Mouse (Mus musculus) urinary bladder, adult 2 months (tissue): ENCODE measurements around the gene Asphd1. TPM values are rescaled to one million over a fixed set of nuclear protein-coding genes. Genes with fewer than 3 reads are reported as not detected.
"Not testable (repeated sequence)": the region's sequence is repeated elsewhere in the genome, so short reads cannot be mapped to it uniquely, and the experiment has no call there.

Experiments
- DNase-seq: peaks from one replicate; pipeline ENCODE4 v3.0.0; 2022; ENCODE audit warnings: low spot score
- polyA plus RNA-seq: library from polyadenylated mRNA; depleted of rRNA; stranded (reverse); fragments of >200 nt; gene quantifications from 2 replicates; pipeline ENCODE4 v1.2.3, GENCODE M21; 2012

Asphd1 gene
- polyA plus RNA-seq, 1 experiment: not detected

GRCm38 (mm10) chr7:126950647-126951615 is 1.5 kb upstream of the Asphd1 start:
- DNase-seq: no peak

- peak; percentile 72 for DNase-seq
Observed at GRCm38 (mm10) chr7:126949793-126950646, 638 bp upstream of the Asphd1 start, which contains the start of gene Sez6l2. Gene Sez6l2, plus strand, starts transcription at chr7:126950563.

DNA sequence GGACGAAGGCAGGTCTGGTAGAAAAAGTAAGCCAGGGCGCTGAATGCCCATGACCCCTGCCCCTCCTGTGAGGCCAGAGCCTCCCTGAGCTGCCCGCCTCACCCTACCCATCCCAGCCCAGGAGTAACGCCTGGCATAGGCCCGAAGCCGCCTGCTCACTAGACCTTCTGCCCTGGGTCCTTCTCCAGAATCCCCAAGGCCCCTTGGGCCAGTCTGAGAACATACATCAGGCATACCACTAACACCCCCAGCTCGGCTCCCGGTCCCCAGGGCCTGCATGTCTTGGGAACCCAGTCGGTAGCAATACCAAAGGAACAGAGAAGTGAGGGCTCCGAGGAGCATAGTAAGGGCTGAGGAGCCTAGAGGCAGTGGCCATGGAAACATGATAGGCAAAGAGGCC is 756 bp downstream of the Asphd1 start:
- DNase-seq: no peak

- no peak for DNase-seq
Observed at GRCm38 (mm10) chr7:126946530-126946929, 2.9 kb downstream of the Asphd1 start.

DNA sequence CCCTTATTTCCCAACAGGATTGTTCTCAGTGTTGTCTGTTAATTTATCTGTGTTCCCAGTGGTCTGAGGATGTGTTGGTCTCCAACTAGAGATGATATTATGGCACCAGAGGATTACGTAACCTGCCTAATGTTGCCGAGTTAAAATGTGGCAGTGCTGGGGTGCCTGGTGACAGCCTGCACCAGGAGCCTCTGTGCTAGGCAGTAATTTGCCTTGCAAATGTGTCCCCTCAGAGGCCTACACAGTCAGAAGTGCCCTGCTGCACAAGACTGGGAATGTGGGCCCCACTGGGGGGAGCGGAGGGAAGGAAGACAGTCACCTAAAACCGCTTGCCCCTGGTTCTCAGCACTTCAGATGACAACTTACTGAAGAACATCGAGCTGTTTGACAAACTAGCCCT is 7.6 kb downstream of the Asphd1 start:
- no peak for DNase-seq

- no peak for DNase-seq
Observed at GRCm38 (mm10) chr7:126941171-126941570, 8.2 kb downstream of the Asphd1 start.

DNA sequence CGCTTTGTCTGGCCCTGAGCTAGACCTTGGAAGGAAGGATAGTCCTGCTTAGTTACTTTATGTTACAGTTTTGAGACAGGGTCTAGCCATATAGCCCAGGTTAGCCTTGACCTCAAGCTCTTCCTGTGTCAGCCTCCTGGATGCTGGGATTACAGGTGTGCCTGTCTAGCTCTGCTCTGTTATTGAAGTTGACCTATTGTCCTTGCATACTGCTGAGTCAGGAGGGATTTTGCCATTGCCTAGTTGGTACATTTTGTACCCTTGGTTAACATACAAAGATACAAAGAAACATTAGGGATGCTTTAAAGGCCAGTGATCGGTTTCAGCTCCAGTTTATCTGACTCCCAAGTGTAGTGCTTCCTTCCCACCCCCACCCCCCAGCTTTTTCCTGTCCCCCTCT is 16.7 kb downstream of the Asphd1 start:
- no peak for DNase-seq

- no peak for DNase-seq
Observed at GRCm38 (mm10) chr7:126929046-126929445, 20.3 kb downstream of the Asphd1 start.

- peak; percentile 85 for DNase-seq
Observed at GRCm38 (mm10) chr7:126928384-126929037, 20.9 kb downstream of the Asphd1 start, which contains the start of gene Kctd13. Gene Kctd13, plus strand, starts transcription at chr7:126928879.

GRCm38 (mm10) chr7:126926299-126926698 is 23.1 kb downstream of the Asphd1 start:
- DNase-seq: no peak

- no peak for DNase-seq
Observed at GRCm38 (mm10) chr7:126923999-126924398, 25.4 kb downstream of the Asphd1 start.

GRCm38 (mm10) chr7:126922624-126923060 is 26.7 kb downstream of the Asphd1 start, which contains the start of gene Tmem219:
Gene Tmem219, minus strand, starts transcription at chr7:126922917.
- no peak for DNase-seq

DNA sequence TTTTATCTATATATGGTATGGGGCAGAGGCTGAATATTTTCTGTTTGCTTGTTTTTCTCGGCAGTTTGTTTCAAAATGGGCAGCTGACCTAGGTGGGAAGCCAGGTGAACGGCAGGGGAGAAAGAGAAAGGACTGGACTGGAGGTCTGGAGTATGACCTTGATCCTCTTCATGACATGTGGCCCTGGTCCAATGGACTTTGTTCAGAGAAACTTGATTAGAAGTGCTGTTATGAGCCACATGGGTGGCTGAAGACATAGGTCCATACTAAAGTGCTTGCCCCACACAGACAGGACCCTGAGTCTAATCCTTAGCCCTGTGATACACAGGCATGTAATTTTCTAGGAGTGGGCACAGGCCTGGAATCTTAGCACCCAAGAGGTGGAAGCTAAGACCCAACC is 27.8 kb downstream of the Asphd1 start:
- DNase-seq: no peak

- no peak for DNase-seq
Observed at GRCm38 (mm10) chr7:126919973-126920372, 29.4 kb downstream of the Asphd1 start.

DNA sequence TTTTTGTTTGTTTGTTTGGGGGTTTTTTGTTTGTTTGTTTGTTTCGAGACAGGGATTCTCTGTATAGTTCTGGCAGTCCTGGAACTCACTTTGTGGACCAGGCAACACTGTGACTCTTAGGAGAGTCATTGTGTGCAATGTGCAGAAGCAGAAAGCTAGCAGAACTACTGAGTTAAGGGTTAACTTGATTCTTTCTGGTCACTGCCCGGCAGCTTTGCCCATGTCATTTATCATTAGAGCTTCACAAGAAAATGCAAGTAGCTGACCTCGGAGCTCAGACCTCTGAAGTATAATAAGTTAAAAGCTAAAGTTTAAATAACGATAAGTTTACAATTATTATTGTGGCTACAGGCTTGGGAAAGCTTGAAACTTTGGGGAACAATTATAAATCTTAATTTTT is 31.0 kb downstream of the Asphd1 start:
- DNase-seq: not testable (repeated sequence)

- DNase-seq: no peak
Observed at GRCm38 (mm10) chr7:126914844-126915243, 34.5 kb downstream of the Asphd1 start.

- DNase-seq: no peak
Observed at GRCm38 (mm10) chr7:126905590-126905989, 43.8 kb downstream of the Asphd1 start.

- not testable (repeated sequence) for DNase-seq
Observed at GRCm38 (mm10) chr7:126899781-126900180, 49.6 kb downstream of the Asphd1 start.

DNA sequence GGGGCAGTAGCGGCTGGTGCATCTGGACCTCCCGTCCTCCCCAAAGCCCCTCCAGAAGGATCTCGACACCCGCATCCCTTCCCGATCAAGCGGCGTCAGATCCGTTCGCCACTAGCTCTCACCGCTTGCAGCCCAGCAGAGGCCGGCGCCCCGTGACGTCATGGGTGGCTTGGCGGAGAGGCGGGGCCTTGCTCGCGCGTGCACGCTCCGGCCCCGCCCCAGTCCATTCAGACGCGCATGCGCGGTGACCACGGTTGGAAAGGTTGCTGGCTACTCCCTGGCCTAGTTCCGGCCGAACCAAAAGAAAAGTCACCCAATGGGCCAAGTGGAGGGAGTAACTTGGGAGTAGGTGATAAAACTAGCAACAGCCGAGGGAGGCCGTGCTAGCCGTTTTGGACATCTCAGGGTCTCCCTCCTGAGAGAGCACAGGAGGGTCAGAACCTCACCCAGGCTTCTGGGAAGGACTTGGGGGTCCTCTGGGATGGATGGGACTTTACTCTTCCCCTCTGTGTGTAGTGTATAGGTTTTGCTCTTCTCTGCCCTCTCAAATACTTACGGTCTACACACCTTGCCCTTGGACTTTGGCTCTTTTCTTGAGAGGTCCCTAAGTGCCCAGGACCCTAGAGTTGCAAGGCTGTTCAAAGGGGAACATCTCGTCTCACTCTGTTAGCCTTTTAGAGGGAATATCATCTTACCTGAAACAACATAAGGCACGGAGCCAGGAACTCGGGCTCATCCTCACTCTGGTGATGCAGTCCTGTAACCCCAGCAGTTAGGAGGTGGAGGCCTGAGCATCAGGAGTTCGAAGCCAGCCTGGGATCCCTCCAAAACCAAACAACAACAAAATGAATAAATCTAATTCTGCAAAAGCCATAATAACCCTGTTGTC is 51.0 kb downstream of the Asphd1 start:
- DNase-seq: peak; percentile 97

- DNase-seq: no peak
Observed at GRCm38 (mm10) chr7:126897390-126898101, 51.8 kb downstream of the Asphd1 start.
